Mouse (Mus musculus) stomach, embryonic 14.5 days (tissue): ENCODE results near the gene Scaf8. TPM values are rescaled to one million over a fixed set of nuclear protein-coding genes. Genes with fewer than 3 reads are reported as not detected.
A peak's percentile ranks its signal among the peaks of the same experiment; 100 is the strongest.
"Not testable (repeated sequence)": the region's sequence is repeated elsewhere in the genome, so short reads cannot be mapped to it uniquely, and the experiment has no call there.

Source experiments
- ATAC-seq: fragments of 200-750 bp; cut with Nextera tagmentation; 2 replicates; pipeline ENCODE4 v1.8.0; 2017; ENCODE audit warnings: low read depth, moderate TSS enrichment; ENCODE audit not compliant: insufficient number of reproducible peaks, insufficient read depth, low FRiP score
- H3K27ac ChIP-seq: fragments of 300-500 bp; sonication (generic); 2 replicates; pipeline ENCODE4 v1.5.1; 2014; ENCODE audit warnings: mild to moderate bottlenecking, low read length, moderate library complexity, mixed read lengths
- H3K27me3 ChIP-seq: fragments of 300-500 bp; sonication (generic); 2 replicates; pipeline ENCODE4 v1.6.1; 2014; ENCODE audit warnings: low read length, control low read depth, mixed read lengths; ENCODE audit not compliant: control insufficient read depth, insufficient read depth
- H3K36me3 ChIP-seq: fragments of 300-500 bp; sonication (generic); 2 replicates; pipeline ENCODE4 v1.6.1; 2014; ENCODE audit warnings: mild to moderate bottlenecking, control low read depth, low read length, moderate library complexity, mixed read lengths; ENCODE audit not compliant: control insufficient read depth, insufficient read depth
- H3K4me1 ChIP-seq: fragments of 300-500 bp; sonication (generic); 2 replicates; pipeline ENCODE4 v1.6.1; 2014; ENCODE audit warnings: low read length, control low read depth, mixed read lengths; ENCODE audit not compliant: control insufficient read depth, insufficient read depth
- H3K4me2 ChIP-seq: fragments of 300-500 bp; sonication (generic); replicated peaks from 2 replicates; pipeline ENCODE4 v1.6.1; 2014; ENCODE audit warnings: low read depth, low read length, control low read depth
- H3K4me3 ChIP-seq: fragments of 300-500 bp; sonication (generic); 2 replicates; pipeline ENCODE4 v1.5.1; 2014; ENCODE audit warnings: low read depth, low read length, control low read depth
- H3K9ac ChIP-seq: fragments of 300-500 bp; sonication (generic); replicated peaks from 2 replicates; pipeline ENCODE4 v1.6.1; 2014; ENCODE audit warnings: low read depth, mild to moderate bottlenecking, control low read depth, low read length, moderate library complexity, mixed read lengths
- H3K9me3 ChIP-seq: fragments of 300-500 bp; sonication (generic); 2 replicates; pipeline ENCODE4 v1.6.1; 2016; ENCODE audit warnings: low read depth, low read length, control low read depth; ENCODE audit not compliant: control insufficient read depth
- WGBS: fragments of 180-500 bp; shearing (Covaris S2); extraction: QIAGEN DNeasy Blood & Tissue Kit; methylation state at CpG from one replicate; pipeline ENCODE4 v1.1.7; 2014; 5-methylcytosine and 5-hydroxymethylcytosine counted together
- polyA plus RNA-seq: library from polyadenylated mRNA; unstranded; fragments of >200 nt; fragmentation: Nextera tagmentation; extraction: Ambion mirVana; gene quantifications from 2 replicates; pipeline ENCODE4 v1.2.1, GENCODE M21; 2014

Gene Scaf8
- polyA plus RNA-seq, 1 experiment from 2014 or later = 26.6 TPM

GRCm38 (mm10) chr17:3082756-3083749, 31.7 kb upstream of the Scaf8 start:
- not testable (repeated sequence) for H3K27ac ChIP-seq, H3K36me3 ChIP-seq, ATAC-seq, H3K9ac ChIP-seq, H3K4me1 ChIP-seq, H3K9me3 ChIP-seq, H3K27me3 ChIP-seq
- peak overlapping the region; percentile 42; the same call in 1 of the 2 replicates for H3K4me3 ChIP-seq
- 5% methylated on average over 25 of the region's 25 CpGs for WGBS
- H3K4me2 ChIP-seq = peak overlapping the region; percentile 20; the same call in 1 of the 2 replicates

- no peaks in the 10 kb centered on the region for H3K36me3 ChIP-seq
- H3K9ac ChIP-seq = peak overlapping the region; percentile 42; the same call in 1 of the 2 replicates
- peak; percentile 68 for ATAC-seq
- WGBS = under 1% methylated on average over 28 of the region's 40 CpGs
- H3K9me3 ChIP-seq = peaks cover 4% of the 10 kb centered on the region; the same call in 1 of the 2 replicates
- H3K4me3 ChIP-seq = peak overlapping the region; percentile 42
- H3K27ac ChIP-seq = peak overlapping the region; percentile 85
- H3K4me1 ChIP-seq = no peaks in the 10 kb centered on the region
- no peaks in the 10 kb centered on the region for H3K27me3 ChIP-seq
- H3K4me2 ChIP-seq = peak overlapping the region; percentile 49
These were observed 30.8 kb upstream of the Scaf8 start for GRCm38 (mm10) chr17:3083886-3084550.

GRCm38 (mm10) chr17:3084551-3084930, 30.2 kb upstream of the Scaf8 start:
- Histone ChIP-seq H3K4me3 (peak overlapping the region; percentile 42), H3K4me1 (no peaks in the 10 kb centered on the region), H3K36me3 (no peaks in the 10 kb centered on the region), H3K9ac (peak overlapping the region; percentile 42; the same call in 1 of the 2 replicates), H3K27me3 (no peaks in the 10 kb centered on the region), H3K9me3 (peaks cover 4% of the 10 kb centered on the region; the same call in 1 of the 2 replicates), H3K4me2 (peak overlapping the region; percentile 49), H3K27ac (peak overlapping the region; percentile 85)
- 2% methylated on average over 31 of the region's 31 CpGs for WGBS
- ATAC-seq = peak; percentile 9; the same call in 1 of the 2 replicates

- H3K4me2 ChIP-seq = peak overlapping the region; percentile 49
- H3K9me3 ChIP-seq = peaks cover 4% of the 10 kb centered on the region; the same call in 1 of the 2 replicates
- H3K27me3 ChIP-seq = no peaks in the 10 kb centered on the region
- WGBS = 66% methylated on average over 3 of the region's 3 CpGs
- H3K36me3 ChIP-seq = no peaks in the 10 kb centered on the region
- no peak for ATAC-seq
- peak overlapping the region; percentile 42; the same call in 1 of the 2 replicates for H3K9ac ChIP-seq
- peak overlapping the region; percentile 42; the same call in 1 of the 2 replicates for H3K4me3 ChIP-seq
- no peaks in the 10 kb centered on the region for H3K4me1 ChIP-seq
- no peak overlapping the region for H3K27ac ChIP-seq
These were observed 29.6 kb upstream of the Scaf8 start for GRCm38 (mm10) chr17:3085152-3085551.

- no peak overlapping the region for H3K27ac ChIP-seq
- 46% methylated on average over 4 of the region's 4 CpGs for WGBS
These were observed 22.1 kb upstream of the Scaf8 start for GRCm38 (mm10) chr17:3092682-3093081.

GRCm38 (mm10) chr17:3099273-3099672, 15.5 kb upstream of the Scaf8 start:
- not testable (repeated sequence) for H3K4me2 ChIP-seq, H3K27ac ChIP-seq, H3K9me3 ChIP-seq, ATAC-seq, H3K4me1 ChIP-seq, H3K4me3 ChIP-seq, H3K9ac ChIP-seq, H3K36me3 ChIP-seq, H3K27me3 ChIP-seq
- WGBS = 76% methylated on average over 1 of the region's 1 CpGs

More at GRCm38 (mm10) chr17:3092682-3093081, 22.1 kb upstream of the Scaf8 start:
- Histone ChIP-seq H3K36me3 (no peaks in the 10 kb centered on the region), H3K4me1 (no peaks in the 10 kb centered on the region), H3K9ac (no peak overlapping the region), H3K4me3 (no peak overlapping the region), H3K4me2 (no peak overlapping the region), H3K9me3 (no peaks in the 10 kb centered on the region), H3K27me3 (no peaks in the 10 kb centered on the region)
- no peak for ATAC-seq

- Histone ChIP-seq H3K4me2 (peak overlapping the region; percentile 48), H3K27ac (no peak overlapping the region), H3K9me3 (no peaks in the 10 kb centered on the region), H3K4me3 (peak overlapping the region; percentile 15), H3K9ac (0 out of 2 replicates have a peak overlapping the region, but pooled peaks have one; percentile 1), H3K4me1 (no peaks in the 10 kb centered on the region), H3K36me3 (no peaks in the 10 kb centered on the region), H3K27me3 (no peaks in the 10 kb centered on the region)
- under 1% methylated on average over 14 of the region's 14 CpGs for whole genome bisulfite sequencing
- ATAC-seq = peak; percentile 94
These were observed 12.2 kb upstream of the Scaf8 start for GRCm38 (mm10) chr17:3102336-3103165.
